Mouse (Mus musculus) thymus, adult 2 months (tissue): ENCODE results near the gene Heatr4.

Experiments
- CTCF ChIP-seq: fragments of 200-500 bp; IDR thresholded peaks from 2 replicates; pipeline ENCODE4 v1.5.1; 2012; ENCODE audit warnings: mild to moderate bottlenecking, control low read depth, low read length, moderate library complexity, borderline replicate concordance; ENCODE audit not compliant: control insufficient read depth, poor library complexity, insufficient read depth; ENCODE audit errors: extremely low read depth
- POLR2A ChIP-seq: fragments of 200-500 bp; IDR thresholded peaks from 2 replicates; pipeline ENCODE4 v1.6.1; 2012; ENCODE audit warnings: mild to moderate bottlenecking, low read length, control low read depth, moderate library complexity; ENCODE audit not compliant: control insufficient read depth, poor library complexity, insufficient read depth; ENCODE audit errors: extremely low read depth

DNA sequence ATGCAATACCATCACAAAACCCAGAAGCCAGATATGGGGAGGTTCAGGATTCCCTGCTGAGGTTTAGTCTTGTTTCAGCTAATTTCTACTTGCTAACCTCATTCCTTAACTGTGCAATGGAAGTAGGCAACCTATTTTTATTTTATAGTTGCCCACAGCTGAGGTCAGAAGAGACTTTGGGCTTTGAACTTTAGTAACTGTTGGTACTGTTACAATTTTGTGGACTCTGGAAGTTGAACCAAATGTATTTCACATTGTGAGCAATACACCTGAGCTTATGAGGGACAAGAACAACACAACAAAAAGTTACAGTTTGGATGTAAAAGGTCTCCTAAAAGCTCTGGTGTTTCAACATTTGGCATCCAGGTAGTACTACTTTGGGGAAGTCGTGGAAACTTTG lies 69.9 kb downstream of the Heatr4 start:
- TF ChIP-seq CTCF = no peak
- no peak for TF ChIP-seq POLR2A
